Mouse (Mus musculus) heart, embryonic 14.5 days (tissue): ENCODE results near the gene Vmn1r149. TPM values are rescaled to one million over a fixed set of nuclear protein-coding genes. Genes with fewer than 3 reads are reported as not detected.
"Not testable (repeated sequence)": the region's sequence is repeated elsewhere in the genome, so short reads cannot be mapped to it uniquely, and the experiment has no call there.

Experiments
- ATAC-seq: fragments of 200-750 bp; cut with Nextera tagmentation; 2 replicates; pipeline ENCODE4 v1.8.0; 2017; ENCODE audit warnings: low read depth, moderate TSS enrichment; ENCODE audit not compliant: insufficient number of reproducible peaks, insufficient read depth, low FRiP score
- H3K27ac ChIP-seq, 2 experiments: fragments of 200-500 bp in 1 of 2; fragments of 300-500 bp in 1 of 2; sonication (generic) in 1 of 2; replicated peaks in 1 of 2; 2 replicates each; pipeline ENCODE4 v1.5.1; 2012 to 2014; ENCODE audit warnings: low read depth in 2 of 2, low read length in 2 of 2, control low read depth in 1 of 2, mild to moderate bottlenecking in 1 of 2, mixed read lengths in 1 of 2; ENCODE audit not compliant: control insufficient read depth in 1 of 2, insufficient read depth in 1 of 2
- H3K27me3 ChIP-seq: fragments of 300-500 bp; sonication (generic); 2 replicates; pipeline ENCODE4 v1.6.1; 2014; ENCODE audit warnings: mild to moderate bottlenecking, low read length, control low read depth; ENCODE audit not compliant: control insufficient read depth, insufficient read depth
- H3K36me3 ChIP-seq: fragments of 300-500 bp; sonication (generic); 2 replicates; pipeline ENCODE4 v1.6.1; 2014; ENCODE audit warnings: mild to moderate bottlenecking, control low read depth, low read length, mixed read lengths; ENCODE audit not compliant: control insufficient read depth, insufficient read depth
- H3K4me1 ChIP-seq, 2 experiments: fragments of 200-500 bp in 1 of 2; fragments of 300-500 bp in 1 of 2; sonication (generic) in 1 of 2; 2 replicates each; pipeline ENCODE4 v1.6.1; 2012 to 2014; ENCODE audit warnings: low read length in 2 of 2, control low read depth in 1 of 2, mixed read lengths in 1 of 2; ENCODE audit not compliant: control insufficient read depth in 2 of 2, insufficient read depth in 2 of 2
- H3K4me2 ChIP-seq: fragments of 300-500 bp; sonication (generic); 2 replicates; pipeline ENCODE4 v1.6.1; 2014; ENCODE audit warnings: mild to moderate bottlenecking, low read length
- H3K4me3 ChIP-seq, 2 experiments: fragments of 200-500 bp in 1 of 2; fragments of 300-500 bp in 1 of 2; sonication (generic) in 1 of 2; 2 replicates each; pipeline ENCODE4 v1.5.1; 2012 to 2014; ENCODE audit warnings: low read length in 2 of 2, mild to moderate bottlenecking in 2 of 2, control low read depth in 1 of 2, low read depth in 1 of 2, moderate library complexity in 1 of 2; ENCODE audit not compliant: control insufficient read depth in 1 of 2, insufficient read depth in 1 of 2
- H3K9ac ChIP-seq: fragments of 300-500 bp; sonication (generic); 2 replicates; pipeline ENCODE4 v1.6.1; 2014; ENCODE audit warnings: mild to moderate bottlenecking, low read length
- H3K9me3 ChIP-seq: fragments of 300-500 bp; sonication (generic); 2 replicates; pipeline ENCODE4 v1.6.1; 2016; ENCODE audit warnings: low read length, control low read depth; ENCODE audit not compliant: control insufficient read depth
- WGBS: fragments of 180-500 bp; shearing (Covaris S2); extraction: QIAGEN DNeasy Blood & Tissue Kit; methylation state at CpG from one replicate; pipeline ENCODE4 v1.1.7; 2014; 5-methylcytosine and 5-hydroxymethylcytosine counted together
- polyA plus RNA-seq: library from polyadenylated mRNA; unstranded; fragments of >200 nt; fragmentation: Nextera tagmentation; extraction: Ambion mirVana; gene quantifications from 2 replicates; pipeline ENCODE4 v1.2.1, GENCODE M21; 2014

Gene Vmn1r149
- polyA plus RNA-seq, result not detected in 2 replicates

DNA sequence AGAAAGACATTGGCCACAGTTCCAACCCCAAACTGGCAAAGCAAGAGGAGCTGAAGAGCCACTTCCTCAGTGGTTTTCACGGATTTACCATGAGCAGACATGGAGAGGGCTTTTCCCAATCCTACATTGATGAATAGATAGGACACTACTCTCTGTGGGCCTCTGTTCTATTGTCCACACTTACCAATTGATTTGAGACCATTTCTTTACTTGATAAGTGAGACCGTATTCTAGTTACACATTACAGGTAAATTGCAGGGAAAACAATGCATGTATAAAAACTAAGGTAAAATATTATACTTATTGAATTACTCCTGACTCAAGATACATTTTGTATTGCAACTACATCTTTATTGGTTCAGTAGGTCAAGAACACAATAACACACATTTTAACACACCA lies at the start of gene Vmn1r149:
Gene Vmn1r149, minus strand, starts transcription at position 101 of the 400 bp plus-strand sequence.
- not testable (repeated sequence) for H3K36me3 ChIP-seq, H3K4me1 ChIP-seq, H3K27ac ChIP-seq, H3K9ac ChIP-seq, H3K9me3 ChIP-seq, H3K4me2 ChIP-seq, H3K4me3 ChIP-seq, ATAC-seq, H3K27me3 ChIP-seq
- whole genome bisulfite sequencing, result no CpG with 5 or more reads among the region's 2 CpGs

- not testable (repeated sequence) for ATAC-seq
- no CpG with 5 or more reads among the region's 5 CpGs for WGBS
Observed at GRCm38 (mm10) chr7:22463975-22464374, 25.9 kb upstream of the Vmn1r149 start, which contains the start of gene Gm10665. Gene Gm10665, minus strand, starts transcription at chr7:22464075.

DNA sequence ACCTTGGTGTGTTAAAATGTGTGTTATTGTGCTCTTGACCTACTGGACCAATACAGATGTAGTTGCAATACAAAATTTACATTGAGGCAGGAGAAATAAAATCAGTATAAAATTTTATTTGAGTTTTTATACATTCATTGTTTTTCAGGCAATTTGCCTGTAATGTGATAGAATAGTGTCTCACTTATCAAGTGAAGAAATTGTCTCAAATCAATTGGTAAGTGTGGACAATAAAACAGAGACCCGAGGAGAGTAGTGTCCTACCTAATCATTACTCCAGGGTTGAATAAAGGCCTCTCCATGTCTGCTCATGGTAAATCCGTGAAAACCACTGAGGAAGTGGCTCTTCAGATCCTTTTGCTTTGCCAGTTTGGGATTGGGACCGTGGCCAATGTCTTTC lies 24.7 kb downstream of the Vmn1r149 start, which contains the start of gene Vmn1r148:
Gene Vmn1r148, plus strand, starts transcription at position 301 of the 400 bp plus-strand sequence.
- not testable (repeated sequence) for H3K9ac ChIP-seq, H3K4me2 ChIP-seq, H3K4me3 ChIP-seq, H3K9me3 ChIP-seq, H3K27ac ChIP-seq, H3K4me1 ChIP-seq, ATAC-seq, H3K36me3 ChIP-seq, H3K27me3 ChIP-seq
- no CpG with 5 or more reads among the region's 3 CpGs for WGBS

More at GRCm38 (mm10) chr7:22463975-22464374, 25.9 kb upstream of the Vmn1r149 start, which contains the start of gene Gm10665:
- H3K4me1 ChIP-seq, H3K27me3 ChIP-seq, H3K9me3 ChIP-seq, H3K9ac ChIP-seq, H3K27ac ChIP-seq, H3K4me2 ChIP-seq, H3K4me3 ChIP-seq, H3K36me3 ChIP-seq: not testable (repeated sequence)

Other genes with a start within 250 kb of the Vmn1r149 start
- not detected in 2 replicates for gene Vmn1r143, start 248.9 kb downstream of the Vmn1r149 start, polyA plus RNA-seq
- gene Gm8653, start 237.0 kb downstream of the Vmn1r149 start, polyA plus RNA-seq, result not detected in 2 replicates
- gene Gm8453, start 208.7 kb downstream of the Vmn1r149 start, polyA plus RNA-seq, result not detected in 2 replicates
- gene Gm4187, start 108.5 kb downstream of the Vmn1r149 start, polyA plus RNA-seq, result not detected in 2 replicates
- not detected in 2 replicates for gene Gm8660, start 67.2 kb downstream of the Vmn1r149 start, polyA plus RNA-seq
- not detected in 2 replicates for gene Vmn1r148, start 24.6 kb downstream of the Vmn1r149 start, polyA plus RNA-seq
- not detected in 2 replicates for gene Gm10665, start 25.8 kb upstream of the Vmn1r149 start, polyA plus RNA-seq
- not detected in 2 replicates for gene Vmn1r151, start 61.4 kb upstream of the Vmn1r149 start, polyA plus RNA-seq
- not detected in 2 replicates for gene Vmn1r152, start 84.7 kb upstream of the Vmn1r149 start, polyA plus RNA-seq
- gene Gm8677, start 96.7 kb upstream of the Vmn1r149 start, polyA plus RNA-seq, result not detected in 2 replicates
- gene Gm4201, start 127.1 kb upstream of the Vmn1r149 start, polyA plus RNA-seq, result not detected in 2 replicates
- not detected in 2 replicates for gene Gm4565, start 149.9 kb upstream of the Vmn1r149 start, polyA plus RNA-seq
- not detected in 2 replicates for gene Vmn1r155, start 219.8 kb upstream of the Vmn1r149 start, polyA plus RNA-seq